Mouse (Mus musculus): ENCODE measurements around the gene 4833439L19Rik.

The 4833439L19Rik gene

GRCm38 (mm10) chr13:54527140-54527539, 38.1 kb downstream of the 4833439L19Rik start:
- in situ Hi-C loops (cut with MboI, MseI), result no loop called here

DNA sequence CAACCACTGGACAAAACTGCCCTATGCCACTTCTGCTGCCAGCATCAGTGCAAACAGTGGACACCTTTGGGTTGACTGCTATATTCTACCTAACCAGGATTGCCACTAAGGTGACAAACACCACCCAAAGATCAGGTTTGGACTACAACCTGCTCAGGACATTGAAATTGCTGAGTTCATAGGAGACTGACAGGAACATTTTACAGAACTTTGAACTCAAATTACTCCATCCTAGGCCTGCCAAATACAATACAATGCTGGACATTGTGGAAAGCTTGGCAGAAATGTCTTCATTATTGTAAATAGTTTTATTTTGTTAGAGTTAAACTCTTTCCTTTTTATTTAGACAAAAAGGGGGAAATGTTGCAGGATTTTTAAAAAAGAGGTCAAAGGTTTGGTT, 44.1 kb downstream of the 4833439L19Rik start:
- in situ Hi-C loops (cut with MboI, MseI), result no loop called here

DNA sequence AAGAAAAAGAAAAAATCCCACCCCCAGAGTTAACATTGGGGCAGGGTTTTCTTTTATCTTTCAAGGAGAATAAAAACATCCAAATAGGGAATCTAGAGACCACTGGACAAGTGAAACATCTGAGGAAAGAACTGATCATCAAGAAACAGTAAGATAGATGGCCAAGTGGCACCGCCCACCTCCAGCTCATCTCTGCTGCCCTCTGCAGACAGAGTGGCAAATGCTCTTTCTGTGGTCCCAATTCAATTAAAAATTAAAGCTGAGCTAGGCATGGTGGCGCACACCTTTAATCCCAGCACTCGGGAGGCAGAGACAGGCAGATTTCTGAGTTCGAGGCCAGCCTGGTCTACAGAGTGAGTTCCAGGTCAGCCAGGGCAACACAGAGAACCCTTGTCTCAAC, 45.0 kb downstream of the 4833439L19Rik start:
- in situ Hi-C loops (cut with MboI, MseI), result no loop called here

DNA sequence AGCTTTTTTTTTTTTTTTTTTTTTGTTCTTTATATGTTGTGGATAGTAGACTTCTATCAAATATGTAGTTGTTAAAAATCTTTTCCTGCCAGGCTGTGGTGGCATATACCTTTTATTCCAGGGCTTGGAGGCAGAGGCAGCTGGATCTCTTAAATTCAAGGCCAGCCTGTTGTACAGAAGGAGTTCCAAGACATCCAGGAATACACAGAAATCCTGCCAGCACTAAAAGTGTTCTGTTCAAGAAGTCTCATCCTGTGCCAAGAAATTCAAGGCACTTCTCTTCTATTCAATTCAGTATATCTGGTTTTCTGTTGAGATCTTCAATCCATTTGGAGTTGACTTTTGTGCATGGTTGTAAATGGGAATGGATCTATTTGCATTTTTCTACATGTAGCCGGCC, 59.3 kb downstream of the 4833439L19Rik start:
- in situ Hi-C loops (cut with MboI, MseI), result no loop called here

DNA sequence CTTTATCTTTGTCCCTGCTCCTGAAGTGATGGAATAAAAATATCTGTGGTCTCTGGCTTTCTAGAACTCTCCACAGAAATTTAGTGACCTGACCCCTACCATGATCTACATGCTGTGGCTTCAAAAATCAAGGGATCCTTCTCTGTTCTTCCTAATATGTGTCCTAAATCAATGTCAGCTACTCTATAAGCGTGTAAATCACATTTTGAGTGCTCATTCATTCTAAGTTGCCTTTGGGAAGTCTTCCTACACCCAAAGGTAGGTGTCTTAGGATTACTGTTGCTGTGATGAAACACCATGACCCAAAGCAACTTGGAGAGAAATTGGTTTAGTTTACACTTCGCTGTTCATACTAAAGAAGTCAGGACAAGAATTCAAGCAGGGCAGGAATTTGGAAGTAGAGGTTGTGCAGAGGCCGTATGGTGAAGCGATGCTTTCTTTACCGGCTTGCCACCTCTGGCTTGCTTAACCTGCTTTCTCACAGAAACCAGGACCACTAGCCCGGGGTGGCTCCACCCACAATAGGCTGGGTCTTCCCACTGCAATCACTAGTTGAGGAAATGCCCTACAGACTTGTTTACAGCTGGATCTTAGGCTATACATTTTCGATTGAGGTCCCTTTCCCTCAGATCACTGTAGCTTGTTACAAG, 60.5 kb downstream of the 4833439L19Rik start:
- in situ Hi-C loops (cut with MboI, MseI), result no loop called here

DNA sequence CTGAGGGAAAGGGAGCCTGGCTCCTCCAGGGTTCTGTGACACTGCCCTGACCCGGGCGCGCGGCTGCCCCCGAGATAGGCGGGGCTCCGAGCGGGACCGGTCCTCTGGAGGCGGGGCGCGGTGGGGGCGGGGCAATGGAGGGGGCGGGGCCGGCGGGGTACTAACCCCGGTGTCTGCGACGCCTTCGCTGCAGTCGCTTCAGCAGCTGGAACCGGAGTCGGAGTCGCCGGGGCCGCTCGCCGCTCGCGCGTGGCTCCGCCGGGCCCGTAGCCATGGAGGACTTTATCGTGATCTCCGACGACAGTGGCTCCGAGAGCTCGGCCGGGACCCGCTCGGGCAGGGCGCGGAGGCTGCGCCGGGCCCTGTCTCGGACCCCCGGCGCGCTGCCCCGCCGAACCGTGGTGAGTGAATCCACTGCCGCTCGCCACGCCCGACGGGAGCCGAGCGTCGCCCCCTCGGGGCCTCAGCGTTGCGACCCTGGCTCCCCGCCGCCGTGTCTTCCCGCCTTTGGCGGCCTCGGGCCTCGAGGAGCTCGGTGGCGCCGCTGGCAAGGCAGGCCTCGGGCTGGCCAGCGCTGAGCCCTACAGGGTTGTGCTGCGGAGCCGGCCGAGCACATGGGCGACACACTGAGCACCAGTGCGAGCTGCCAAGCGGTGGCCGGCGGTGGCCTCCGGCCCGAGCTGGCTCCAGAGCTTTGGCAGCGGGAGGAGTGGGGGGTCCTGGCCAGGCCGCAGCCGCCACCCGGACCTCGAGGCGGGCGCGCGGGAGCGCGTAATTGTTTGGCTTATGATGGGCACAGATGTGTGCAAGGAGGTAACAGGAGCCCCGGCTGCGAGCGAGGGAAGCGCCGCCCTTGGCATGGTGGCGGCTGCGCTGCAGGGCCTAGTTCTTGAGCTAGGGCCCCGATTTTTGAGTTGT, 61.4 kb downstream of the 4833439L19Rik start, which contains the start of gene Simc1:
Gene Simc1, plus strand, starts transcription at position 176 of the 918 bp plus-strand sequence.
- in situ Hi-C loops (cut with MboI, MseI), result no loop called here

DNA sequence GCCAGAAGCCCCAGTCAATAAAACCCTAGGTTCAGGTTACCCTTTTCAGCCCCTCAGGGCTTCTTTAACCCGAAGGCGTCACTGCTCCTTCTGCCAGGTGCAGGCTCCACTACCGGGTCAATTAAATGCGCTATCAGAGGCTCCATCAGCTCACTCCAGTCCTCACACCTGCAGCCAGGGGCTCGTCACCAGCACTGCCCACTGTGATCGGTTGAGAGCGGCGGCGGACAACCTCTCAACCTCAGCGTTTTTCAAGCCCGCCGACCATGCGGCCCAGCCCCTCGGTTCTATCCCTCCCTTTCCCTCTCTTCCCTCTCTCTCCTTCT, 62.0 kb downstream of the 4833439L19Rik start:
- in situ Hi-C loops (cut with MboI, MseI), result no loop called here

DNA sequence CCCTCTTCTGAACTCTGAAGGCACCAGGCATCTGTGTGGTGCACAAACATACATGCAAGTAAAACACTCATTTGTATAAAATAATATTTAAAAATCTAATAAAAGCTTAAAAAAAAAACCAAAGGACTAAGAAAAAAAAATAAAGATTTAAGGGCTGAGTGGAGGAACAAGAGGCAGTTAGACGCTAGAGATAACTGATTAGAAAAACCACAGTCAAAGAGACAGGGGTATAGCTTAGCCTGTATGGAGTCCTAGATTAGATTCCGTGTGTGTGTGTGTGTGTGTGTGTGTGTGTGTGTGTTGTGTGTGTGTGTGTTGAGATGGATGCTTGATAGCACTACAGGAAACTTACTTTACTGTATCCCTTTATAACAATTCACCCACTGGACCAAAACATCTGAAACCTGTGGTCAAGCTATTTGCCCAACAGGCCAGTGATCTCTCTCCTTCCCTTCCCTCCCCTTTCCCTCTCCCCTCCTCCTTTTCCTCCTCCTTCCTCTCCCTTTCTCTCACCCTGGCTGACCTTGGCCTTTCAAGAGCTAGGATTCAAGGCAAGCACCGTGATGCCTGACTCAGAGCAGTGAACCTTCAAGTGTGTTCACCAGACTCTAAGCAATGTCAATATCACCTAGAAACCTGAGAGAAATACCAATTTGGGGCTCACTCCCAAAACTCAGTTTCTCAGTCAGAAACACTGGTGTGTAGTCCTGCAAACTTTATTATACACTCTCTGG, 63.1 kb downstream of the 4833439L19Rik start:
- in situ Hi-C loops (cut with MboI, MseI), result no loop called here

GRCm38 (mm10) chr13:54501352-54501751, 63.9 kb downstream of the 4833439L19Rik start:
- in situ Hi-C loops (cut with MboI, MseI), result no loop called here

All from T-helper 2 cell (primary cell).